Mouse (Mus musculus) liver, embryonic 16.5 days (tissue): ENCODE data around the gene Ttll5. TPM values are rescaled to one million over a fixed set of nuclear protein-coding genes. Genes with fewer than 3 reads are reported as not detected.

Experiments
- ATAC-seq: fragments of 200-750 bp; cut with Nextera tagmentation; 2 replicates; pipeline ENCODE4 v1.8.0; 2017; ENCODE audit warnings: low read depth, mild to moderate bottlenecking, moderate number of reproducible peaks, moderate library complexity
- H3K27ac ChIP-seq: fragments of 300-500 bp; sonication (generic); 2 replicates; pipeline ENCODE4 v1.5.1; 2014; ENCODE audit warnings: mild to moderate bottlenecking, low read length
- H3K27me3 ChIP-seq: fragments of 300-500 bp; sonication (generic); 2 replicates; pipeline ENCODE4 v1.6.1; 2014; ENCODE audit warnings: low read depth, low read length, mixed read lengths; ENCODE audit not compliant: control insufficient read depth, insufficient read depth
- H3K36me3 ChIP-seq: fragments of 300-500 bp; sonication (generic); 2 replicates; pipeline ENCODE4 v1.6.1; 2014; ENCODE audit warnings: mild to moderate bottlenecking; ENCODE audit not compliant: control insufficient read depth, insufficient read depth
- H3K4me1 ChIP-seq: fragments of 300-500 bp; sonication (generic); 2 replicates; pipeline ENCODE4 v1.6.1; 2014; ENCODE audit warnings: low read depth, low read length, mixed read lengths; ENCODE audit not compliant: control insufficient read depth
- H3K4me2 ChIP-seq: fragments of 300-500 bp; sonication (generic); 2 replicates; pipeline ENCODE4 v1.6.1; 2014; ENCODE audit warnings: low read depth, low read length, mixed read lengths
- H3K4me3 ChIP-seq: fragments of 300-500 bp; sonication (generic); 2 replicates; pipeline ENCODE4 v1.5.1; 2014; ENCODE audit warnings: low read depth, mild to moderate bottlenecking, low read length
- H3K9ac ChIP-seq: fragments of 300-500 bp; sonication (generic); 2 replicates; pipeline ENCODE4 v1.6.1; 2014; ENCODE audit warnings: low read depth, low read length
- H3K9me3 ChIP-seq: fragments of 300-500 bp; sonication (generic); replicated peaks from 2 replicates; pipeline ENCODE4 v1.6.1; 2016; ENCODE audit warnings: low read length; ENCODE audit not compliant: control insufficient read depth
- WGBS: fragments of 180-500 bp; shearing (Covaris S2); extraction: QIAGEN DNeasy Blood & Tissue Kit; methylation state at CpG from one replicate; pipeline ENCODE4 v1.1.7; 2014; ENCODE audit not compliant: insufficient replicate concordance; 5-methylcytosine and 5-hydroxymethylcytosine counted together
- polyA plus RNA-seq: library from polyadenylated mRNA; unstranded; fragments of >200 nt; fragmentation: Nextera tagmentation; extraction: Ambion mirVana; gene quantifications from 2 replicates; pipeline ENCODE4 v1.2.1, GENCODE M21; 2015

Ttll5 gene
- polyA plus RNA-seq, 1 experiment from 2014 or later = 6.0 TPM

DNA sequence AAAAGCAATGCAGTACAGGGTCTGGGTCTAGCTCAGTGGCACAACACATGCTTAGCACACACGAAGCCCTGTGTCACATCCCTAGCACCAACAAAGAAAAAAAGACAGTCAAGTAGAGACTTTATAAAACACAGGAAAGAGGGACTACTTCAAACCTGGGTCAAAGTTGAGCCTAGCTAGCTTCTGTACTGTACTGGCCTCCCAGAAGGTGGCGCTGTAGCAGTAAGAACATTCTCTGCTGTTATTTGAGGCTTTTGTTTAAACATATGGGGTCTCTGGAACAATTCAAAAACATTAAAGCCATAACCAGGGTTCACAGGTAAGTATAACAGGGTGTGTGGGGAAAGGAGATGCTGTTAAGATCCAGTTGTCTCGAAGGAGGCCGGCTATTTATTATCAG is 200.0 kb downstream of the Ttll5 start:
- no peak overlapping the region for H3K27ac ChIP-seq
- no peaks in the 10 kb centered on the region for H3K36me3 ChIP-seq
- no peak overlapping the region for H3K9ac ChIP-seq
- ATAC-seq = no peak
- no peak overlapping the region for H3K4me3 ChIP-seq
- H3K27me3 ChIP-seq = no peaks in the 10 kb centered on the region
- no peaks in the 10 kb centered on the region for H3K4me1 ChIP-seq
- 53% methylated on average over 4 of the region's 4 CpGs for WGBS
- H3K4me2 ChIP-seq = no peak overlapping the region
- no peaks in the 10 kb centered on the region for H3K9me3 ChIP-seq

- ATAC-seq = no peak
- Histone ChIP-seq H3K36me3 (no peaks in the 10 kb centered on the region), H3K4me1 (no peaks in the 10 kb centered on the region; the same call in 1 of the 2 replicates), H3K27ac (no peak overlapping the region), H3K4me3 (no peak overlapping the region), H3K9ac (no peak overlapping the region), H3K9me3 (no peaks in the 10 kb centered on the region), H3K27me3 (no peaks in the 10 kb centered on the region), H3K4me2 (no peak overlapping the region)
- 69% methylated on average over 6 of the region's 6 CpGs for WGBS
Observed at GRCm38 (mm10) chr12:86025480-86025879, 201.0 kb downstream of the Ttll5 start.

GRCm38 (mm10) chr12:86027000-86027399 is 202.5 kb downstream of the Ttll5 start:
- no peak for ATAC-seq
- Histone ChIP-seq H3K4me1 (peaks cover 4% of the 10 kb centered on the region), H3K36me3 (no peaks in the 10 kb centered on the region), H3K27me3 (no peaks in the 10 kb centered on the region), H3K27ac (no peak overlapping the region), H3K4me2 (no peak overlapping the region), H3K9ac (no peak overlapping the region), H3K9me3 (no peaks in the 10 kb centered on the region), H3K4me3 (no peak overlapping the region)
- 69% methylated on average over 5 of the region's 5 CpGs for WGBS

DNA sequence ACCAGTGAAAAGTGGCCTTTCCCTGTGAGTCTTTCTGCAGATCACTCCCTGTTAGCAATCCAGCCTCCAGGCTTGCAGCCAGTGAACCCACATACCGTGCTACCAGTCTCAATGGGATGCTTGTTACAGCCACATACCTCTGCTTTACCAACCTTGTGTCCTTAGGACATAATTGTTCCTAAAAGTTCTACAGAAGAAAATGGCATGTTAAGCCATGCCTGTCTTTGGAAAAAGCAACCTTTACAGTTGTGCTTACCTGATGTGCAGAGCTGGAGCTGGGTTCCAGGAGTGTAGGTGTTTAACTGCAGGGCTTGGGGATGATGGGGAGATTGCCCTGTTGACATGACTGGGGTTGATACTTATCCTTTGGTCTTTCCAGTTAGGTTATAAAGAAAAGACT is 203.3 kb downstream of the Ttll5 start:
- Histone ChIP-seq H3K4me3 (no peak overlapping the region), H3K27ac (no peak overlapping the region), H3K36me3 (no peaks in the 10 kb centered on the region), H3K27me3 (no peaks in the 10 kb centered on the region), H3K9ac (no peak overlapping the region), H3K4me1 (peaks cover 4% of the 10 kb centered on the region), H3K4me2 (no peak overlapping the region), H3K9me3 (no peaks in the 10 kb centered on the region)
- ATAC-seq = no peak
- 65% methylated on average over 1 of the region's 1 CpGs for WGBS

DNA sequence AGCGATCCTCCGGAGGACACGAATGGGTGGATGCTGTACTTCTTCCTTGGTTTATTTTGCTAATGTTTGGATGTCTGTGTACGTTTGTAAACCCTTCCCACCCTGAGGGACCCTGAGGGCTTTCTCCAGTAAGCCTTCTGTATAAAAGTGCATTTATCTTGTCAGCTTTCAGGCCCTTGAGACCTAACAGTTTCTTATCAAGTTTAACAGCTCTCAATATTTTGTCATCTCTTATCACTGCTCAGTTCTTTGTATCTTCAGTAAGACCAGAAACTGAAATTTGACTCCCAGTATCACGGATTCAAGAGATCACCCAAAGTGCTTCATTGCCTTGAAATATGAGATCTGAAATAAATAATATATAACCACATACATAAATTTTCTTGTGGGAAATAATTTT is 206.5 kb downstream of the Ttll5 start:
- Histone ChIP-seq H3K4me2 (no peak overlapping the region), H3K4me1 (peaks cover 4% of the 10 kb centered on the region), H3K4me3 (no peak overlapping the region), H3K9ac (no peak overlapping the region), H3K27me3 (no peaks in the 10 kb centered on the region), H3K9me3 (no peaks in the 10 kb centered on the region), H3K27ac (no peak overlapping the region), H3K36me3 (no peaks in the 10 kb centered on the region)
- WGBS = 30% methylated on average over 5 of the region's 5 CpGs
- 0 out of 2 replicates have a peak, but pooled peaks have one; percentile 32 for ATAC-seq

DNA sequence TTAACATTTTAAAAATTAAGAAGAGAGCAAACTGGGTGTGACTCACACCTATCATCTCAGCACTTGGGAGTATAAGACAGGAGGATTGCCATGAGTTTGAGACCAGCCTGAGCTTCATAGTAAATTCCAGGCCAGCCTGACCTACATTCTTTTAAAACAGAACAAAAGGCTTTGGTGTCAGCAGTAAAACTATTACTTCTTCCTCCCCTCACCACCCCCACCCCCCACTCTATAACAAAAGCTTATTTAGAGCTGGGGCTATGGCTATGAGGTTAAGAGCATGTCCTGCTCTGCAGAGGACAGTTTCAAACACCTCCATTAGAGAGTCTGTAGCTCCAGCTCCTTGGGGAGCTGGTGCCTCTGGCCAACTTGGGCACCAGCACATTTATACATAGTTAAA is 211.1 kb downstream of the Ttll5 start:
- Histone ChIP-seq H3K9me3 (no peaks in the 10 kb centered on the region), H3K4me2 (no peak overlapping the region), H3K4me1 (peaks cover 3% of the 10 kb centered on the region), H3K4me3 (no peak overlapping the region), H3K9ac (no peak overlapping the region), H3K27me3 (no peaks in the 10 kb centered on the region), H3K27ac (no peak overlapping the region), H3K36me3 (no peaks in the 10 kb centered on the region)
- ATAC-seq = no peak

- ATAC-seq = no peak
- no peaks in the 10 kb centered on the region for H3K27me3 ChIP-seq
- no peak overlapping the region for H3K9ac ChIP-seq
- no peaks in the 10 kb centered on the region for H3K36me3 ChIP-seq
- H3K27ac ChIP-seq = no peak overlapping the region
- 62% methylated on average over 9 of the region's 9 CpGs for WGBS
- H3K4me2 ChIP-seq = no peak overlapping the region
- H3K9me3 ChIP-seq = no peaks in the 10 kb centered on the region
- H3K4me1 ChIP-seq = no peaks in the 10 kb centered on the region
- H3K4me3 ChIP-seq = no peak overlapping the region
Observed at GRCm38 (mm10) chr12:86036368-86037166, 212.1 kb downstream of the Ttll5 start.

DNA sequence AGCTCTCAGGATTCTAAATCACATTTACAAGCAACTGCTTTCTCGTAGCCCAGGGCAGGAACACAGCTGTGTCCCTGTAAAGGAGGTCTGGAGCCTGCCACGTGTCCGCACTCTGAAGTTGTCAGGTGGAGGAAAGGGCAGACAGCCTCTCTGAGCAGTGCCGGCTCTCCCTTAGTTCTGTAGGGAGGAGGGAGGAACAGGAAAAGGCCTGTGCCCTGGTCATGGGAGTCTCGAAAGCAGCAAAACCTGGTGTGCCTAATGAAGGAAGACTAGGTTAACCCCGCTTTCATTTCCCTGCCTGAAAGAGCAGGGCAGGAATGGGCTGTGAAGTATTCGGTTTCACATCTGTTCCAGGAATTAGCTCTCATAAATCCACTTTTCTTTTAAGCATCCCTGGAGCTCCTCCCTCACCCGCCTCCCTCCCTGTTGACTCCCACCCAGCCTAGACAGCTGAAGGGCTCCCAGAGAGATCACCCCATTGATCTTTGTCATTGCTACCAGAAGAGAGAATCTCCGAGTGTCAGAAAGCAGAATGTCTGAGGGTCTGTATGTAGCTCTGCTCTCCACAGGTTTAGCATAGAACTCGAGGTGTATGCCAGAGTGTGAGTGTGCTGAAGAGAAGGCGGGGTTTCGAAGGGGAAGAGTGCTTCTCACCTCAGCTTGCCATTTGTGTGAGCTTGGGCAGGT is 212.9 kb downstream of the Ttll5 start:
- ATAC-seq = no peak
- H3K27me3 ChIP-seq = no peaks in the 10 kb centered on the region
- H3K36me3 ChIP-seq = no peaks in the 10 kb centered on the region
- H3K4me3 ChIP-seq = no peak overlapping the region
- no peaks in the 10 kb centered on the region for H3K4me1 ChIP-seq
- H3K27ac ChIP-seq = no peak overlapping the region
- H3K4me2 ChIP-seq = no peak overlapping the region
- no peaks in the 10 kb centered on the region for H3K9me3 ChIP-seq
- WGBS = 60% methylated on average over 12 of the region's 12 CpGs
- H3K9ac ChIP-seq = no peak overlapping the region

DNA sequence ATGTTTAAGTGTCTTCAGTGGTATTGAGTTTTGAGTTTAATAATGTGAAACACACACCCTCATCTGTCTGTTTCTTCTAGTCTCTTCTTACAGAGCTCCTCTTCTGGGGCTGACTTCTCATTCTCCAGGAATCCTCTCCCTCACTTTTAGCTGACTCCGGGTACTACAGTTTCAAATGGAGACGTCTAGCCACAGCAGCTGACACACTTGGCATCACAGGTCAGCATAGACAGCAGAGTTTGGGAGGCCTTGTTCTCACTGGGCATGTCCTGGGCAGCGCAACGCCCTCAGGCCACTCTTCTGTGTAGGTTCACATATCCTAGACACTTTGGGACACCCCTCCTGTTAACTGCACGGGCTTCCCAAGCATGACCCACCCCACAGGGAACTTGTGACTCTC is 214.6 kb downstream of the Ttll5 start:
- Histone ChIP-seq H3K36me3 (no peaks in the 10 kb centered on the region), H3K27ac (no peak overlapping the region), H3K9me3 (0 out of 2 replicates have a peak, but pooled peaks cover 2% of the 10 kb centered on the region), H3K4me1 (no peaks in the 10 kb centered on the region), H3K4me2 (no peak overlapping the region), H3K27me3 (no peaks in the 10 kb centered on the region), H3K4me3 (no peak overlapping the region), H3K9ac (no peak overlapping the region)
- WGBS = 73% methylated on average over 5 of the region's 5 CpGs
- ATAC-seq = no peak
